Mouse (Mus musculus) ZHBTc4 (cell line): ENCODE measurements around the gene Larp6.

ENCODE experiments used
- DNase-seq: peaks from one replicate; pipeline ENCODE4 v3.0.0-alpha.2; 2011; ENCODE audit warnings: low read depth, low spot score

Larp6 gene

DNA sequence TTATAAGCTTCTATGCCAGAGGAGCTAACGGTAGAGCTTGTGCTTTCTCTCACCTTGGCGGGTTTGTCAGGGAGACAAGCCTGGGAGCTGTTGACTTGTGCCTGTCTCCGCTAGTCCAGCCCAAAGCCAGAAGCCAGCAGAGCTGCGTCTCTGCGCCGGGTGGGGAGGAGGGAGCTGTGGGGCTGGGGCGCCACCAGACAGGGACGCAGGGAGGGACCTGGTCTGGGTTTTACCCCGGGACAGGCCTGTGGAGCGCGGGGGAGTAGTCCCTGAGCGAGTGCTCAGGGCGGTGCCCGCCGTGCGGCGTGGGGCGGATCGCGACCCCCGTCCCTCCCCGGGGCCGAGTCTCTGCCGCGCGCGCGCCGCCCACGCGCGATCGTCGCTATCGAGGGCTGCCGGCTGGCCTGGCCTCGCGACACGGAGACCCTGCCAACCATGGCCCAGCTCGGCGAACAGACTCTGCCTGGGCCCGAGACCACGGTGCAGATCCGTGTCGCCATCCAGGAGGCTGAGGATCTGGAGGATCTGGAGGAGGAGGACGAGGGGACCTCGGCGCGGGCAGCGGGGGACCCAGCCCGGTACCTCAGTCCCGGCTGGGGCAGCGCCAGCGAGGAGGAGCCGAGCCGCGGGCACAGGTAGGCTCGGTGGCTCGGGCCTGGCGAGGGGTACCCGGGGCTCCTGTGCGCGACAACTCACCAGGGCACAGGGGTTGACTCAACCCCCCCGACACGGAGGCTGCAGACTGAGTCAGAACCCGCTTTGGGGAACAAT lies at the start of gene Larp6:
Gene Larp6, plus strand, starts transcription at position 219 of the 771 bp plus-strand sequence.
- peak; percentile 74 for DNase-seq

DNA sequence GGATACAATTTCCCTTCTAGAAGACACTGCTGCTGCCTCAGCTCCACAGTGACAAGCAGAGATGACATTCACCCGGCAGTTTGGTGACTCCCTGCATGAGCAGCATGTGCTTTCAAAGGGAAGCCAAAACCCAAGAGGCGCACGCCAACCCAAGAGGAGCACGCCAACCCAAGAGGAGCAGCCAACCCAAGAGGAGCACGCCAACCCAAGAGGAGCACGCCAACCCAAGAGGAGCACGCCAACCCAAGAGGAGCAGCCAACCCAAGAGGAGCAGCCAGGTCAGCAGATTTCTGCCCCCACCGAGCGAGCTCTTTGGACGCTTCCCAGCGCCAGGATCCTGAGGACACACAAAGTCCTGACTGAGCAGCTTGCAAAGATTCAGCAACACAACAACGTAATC lies 48.4 kb upstream of the Larp6 start:
- DNase-seq: no peak

DNA sequence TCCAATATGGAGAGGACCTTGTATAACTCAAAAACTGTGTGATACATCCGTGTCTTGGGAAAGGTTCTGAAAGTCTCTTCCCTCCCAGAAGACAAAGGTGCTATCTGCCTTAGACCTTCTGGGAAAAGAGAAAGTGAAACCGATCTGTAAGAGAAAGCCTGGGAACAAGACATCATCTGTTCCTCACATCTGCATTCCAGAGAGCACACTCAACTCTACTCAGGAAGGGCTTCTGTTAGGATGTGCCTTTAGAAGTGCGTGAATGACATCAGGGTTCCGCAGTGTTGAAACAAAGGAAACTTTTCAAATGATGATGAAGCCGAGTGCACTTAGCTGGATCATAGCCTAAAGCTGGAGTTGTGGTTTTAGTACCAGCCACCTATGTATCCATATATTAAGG lies 47.9 kb upstream of the Larp6 start:
- DNase-seq: peak; percentile 18

DNA sequence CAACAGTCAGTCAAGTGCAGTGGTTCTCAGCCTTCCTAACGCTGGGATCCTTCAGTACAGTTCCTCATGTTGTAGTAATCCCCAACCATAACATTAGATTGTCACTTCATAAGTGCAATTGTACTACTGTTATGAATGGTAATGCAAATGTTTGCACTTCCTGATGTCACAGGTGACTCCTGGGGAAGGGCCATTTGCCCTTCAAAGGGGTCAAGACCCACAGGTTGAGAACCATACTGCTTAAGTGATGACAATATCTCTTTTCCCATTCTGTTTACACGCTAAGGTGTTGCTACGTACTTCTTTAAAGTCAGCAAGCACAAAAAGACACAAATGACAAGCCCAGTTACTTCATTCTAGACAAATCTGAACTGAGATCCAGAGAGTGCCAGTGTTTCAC lies 47.3 kb upstream of the Larp6 start:
- no peak for DNase-seq

DNA sequence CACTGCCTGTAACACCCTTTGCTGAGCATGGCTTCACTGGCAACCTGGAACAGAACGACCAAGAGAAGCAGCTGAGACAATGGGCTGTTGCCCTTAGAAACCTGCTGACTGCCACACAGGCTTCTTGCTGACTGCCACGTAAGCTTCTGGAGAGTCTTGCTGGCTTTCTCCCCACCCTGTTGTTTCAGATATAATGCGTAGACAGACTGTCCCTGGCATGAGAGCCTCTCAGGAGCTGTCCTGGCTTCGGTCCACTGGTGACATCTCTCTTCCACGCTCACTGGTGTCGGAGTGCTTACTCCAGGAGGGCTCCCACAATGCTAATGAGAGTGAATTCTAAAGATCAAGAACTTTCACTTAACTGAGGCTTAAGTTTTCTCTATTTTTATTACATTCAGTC lies 43.9 kb upstream of the Larp6 start:
- no peak for DNase-seq

DNA sequence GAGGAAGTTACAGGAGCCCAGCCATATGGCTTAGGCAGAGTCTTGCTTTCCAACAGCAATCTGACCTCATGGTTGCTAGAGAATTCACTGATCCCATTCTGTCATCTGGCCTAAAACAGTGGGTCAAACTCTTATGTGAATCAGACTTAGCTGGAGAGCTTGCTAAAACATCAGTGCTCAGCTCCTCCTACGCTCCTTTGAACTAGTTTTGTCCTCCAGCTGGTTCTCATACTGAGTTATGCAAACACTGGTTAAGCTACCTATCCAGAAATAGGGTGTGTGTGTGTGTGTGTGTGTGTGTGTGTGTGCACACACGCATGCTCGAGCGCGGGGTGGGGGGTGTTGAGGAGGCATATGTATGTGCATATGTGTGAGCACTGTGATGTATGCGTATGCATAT lies 40.2 kb upstream of the Larp6 start:
- DNase-seq: no peak

DNA sequence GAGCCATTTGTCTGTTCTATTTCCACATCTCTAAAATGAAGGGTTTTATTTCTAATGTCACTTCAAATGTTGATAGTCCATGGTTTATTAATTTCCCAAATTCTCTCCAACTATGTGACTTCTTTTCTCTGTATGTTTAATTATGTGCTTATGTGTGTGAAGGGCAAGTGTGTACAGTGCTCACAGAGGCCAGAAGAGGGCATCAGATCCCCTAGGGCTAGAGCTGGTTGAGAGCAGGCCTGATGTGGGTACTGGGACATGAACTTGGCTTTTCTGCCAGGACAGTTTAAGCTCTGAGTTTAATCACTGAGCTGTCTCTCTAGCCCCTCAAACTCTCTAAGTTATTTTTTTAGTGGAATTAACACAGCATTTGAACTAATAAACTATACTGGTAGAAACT lies 38.0 kb upstream of the Larp6 start:
- no peak for DNase-seq

DNA sequence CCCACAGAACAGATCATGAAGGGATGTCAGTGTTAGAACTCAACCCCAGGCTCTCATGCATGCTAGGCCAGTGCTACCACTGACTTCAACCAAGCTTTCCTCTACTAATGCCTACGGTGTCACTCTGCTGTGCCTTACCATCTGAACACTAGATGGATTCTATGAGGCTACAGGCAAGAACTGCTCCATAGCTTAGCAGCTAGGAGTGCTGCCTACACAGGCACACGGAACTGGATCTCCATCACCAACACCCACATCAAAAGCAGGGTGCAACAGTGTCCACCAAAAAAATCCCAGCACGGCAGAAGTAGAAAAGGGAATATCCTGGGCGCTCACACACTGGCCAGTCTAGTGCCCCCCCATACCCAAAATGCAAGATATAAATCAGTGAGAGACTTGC lies 36.4 kb upstream of the Larp6 start:
- DNase-seq: no peak

DNA sequence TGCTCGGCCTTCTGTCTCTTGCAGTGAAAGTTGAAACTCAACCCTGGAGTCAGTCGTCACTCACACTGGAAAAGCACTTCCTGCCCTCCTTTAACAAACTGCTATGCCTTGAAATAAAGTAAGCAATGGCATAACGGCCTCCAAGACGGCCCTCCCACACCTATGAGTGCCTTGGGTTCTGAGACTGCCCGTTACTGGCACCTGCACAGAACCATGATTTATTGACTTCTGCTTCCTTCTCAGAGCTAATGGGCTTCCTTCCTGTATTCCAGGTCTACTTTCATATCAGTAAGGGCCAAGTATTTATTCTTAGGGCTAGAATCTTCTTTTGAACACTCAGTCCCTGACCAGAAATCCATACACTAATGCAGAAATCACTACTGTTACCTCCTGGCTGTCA lies 33.9 kb upstream of the Larp6 start:
- DNase-seq: no peak

DNA sequence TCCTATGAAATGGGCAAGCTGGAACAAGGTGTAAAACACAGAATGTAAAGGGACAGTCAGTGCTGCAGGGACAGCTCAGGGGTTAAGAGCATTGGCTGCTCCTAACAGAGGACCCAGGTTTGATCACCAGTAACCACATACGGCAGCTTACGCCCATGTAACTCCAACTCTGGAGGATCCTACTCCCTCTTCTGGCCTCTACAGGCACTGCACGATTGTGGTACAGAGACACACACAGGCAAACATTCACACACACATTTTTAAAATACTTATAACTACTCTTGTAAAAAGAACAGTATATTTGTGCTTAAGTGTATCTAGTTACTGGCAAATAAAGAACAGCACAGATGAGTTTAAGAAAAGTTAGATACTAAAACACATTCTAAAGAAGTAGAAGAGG lies 31.8 kb upstream of the Larp6 start:
- DNase-seq: peak; percentile 60

DNA sequence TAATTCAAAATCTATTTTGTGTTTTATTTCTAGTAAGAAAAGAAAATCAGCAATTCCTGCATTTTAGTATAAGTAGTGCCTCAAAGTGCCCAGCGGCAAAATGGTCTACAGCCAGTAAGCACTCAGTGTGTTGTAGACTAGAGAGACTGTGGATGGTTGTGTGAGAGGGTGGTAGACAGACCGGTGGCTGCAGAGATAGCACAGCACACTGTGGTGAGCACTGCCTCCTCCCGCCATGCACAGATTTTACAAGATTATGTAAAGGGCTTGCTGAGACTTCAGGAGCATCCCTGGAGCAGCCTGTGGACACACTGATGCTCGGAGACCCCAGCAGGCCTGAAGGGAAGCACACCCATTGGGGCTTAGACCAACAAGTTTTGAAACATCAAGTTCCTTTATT lies 30.0 kb upstream of the Larp6 start:
- no peak for DNase-seq

DNA sequence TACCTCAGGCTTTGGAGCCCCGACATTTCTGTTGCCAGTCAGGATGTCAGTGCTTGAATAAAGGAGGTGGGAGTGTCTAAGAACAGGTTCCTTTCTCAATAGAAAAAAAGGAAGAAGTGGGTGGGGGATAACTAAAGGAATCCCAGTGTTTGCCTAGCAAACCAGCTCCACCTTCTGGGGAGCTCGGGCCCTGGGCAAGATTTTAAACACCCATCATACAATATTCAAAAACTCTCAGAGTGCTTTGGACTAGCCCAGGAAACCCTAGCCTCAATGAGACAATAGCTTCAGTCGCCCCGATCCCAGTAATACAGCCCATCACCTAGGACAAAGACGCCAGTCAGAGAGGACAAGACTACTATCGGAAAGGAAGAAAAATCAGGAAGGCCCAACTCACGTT lies 25.4 kb upstream of the Larp6 start:
- DNase-seq: no peak

DNA sequence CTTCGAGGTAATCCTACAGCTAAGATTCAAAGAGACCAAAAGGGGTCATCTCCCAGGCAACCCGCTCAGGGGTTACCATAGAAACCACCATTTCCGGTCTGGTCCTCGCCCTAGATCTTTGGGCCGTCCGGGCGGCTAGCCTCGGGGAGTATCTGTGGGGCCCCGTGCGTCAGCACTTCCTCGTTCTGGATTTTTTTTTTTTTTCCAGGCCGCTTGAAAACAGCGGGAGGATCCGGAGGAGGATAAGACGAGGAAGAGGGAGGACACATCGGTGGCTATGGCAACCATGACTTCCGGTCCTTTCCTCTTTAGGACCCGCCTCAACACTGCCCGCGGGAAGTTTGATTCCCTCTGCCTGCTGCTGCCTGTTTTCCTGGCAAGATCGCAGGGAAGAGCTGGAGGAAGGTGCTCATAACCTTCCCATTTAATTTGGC lies 24.9 kb upstream of the Larp6 start, which contains the start of gene Lrrc49:
Gene Lrrc49, minus strand, starts transcription at position 268 of the 434 bp plus-strand sequence.
- DNase-seq: peak; percentile 95

DNA sequence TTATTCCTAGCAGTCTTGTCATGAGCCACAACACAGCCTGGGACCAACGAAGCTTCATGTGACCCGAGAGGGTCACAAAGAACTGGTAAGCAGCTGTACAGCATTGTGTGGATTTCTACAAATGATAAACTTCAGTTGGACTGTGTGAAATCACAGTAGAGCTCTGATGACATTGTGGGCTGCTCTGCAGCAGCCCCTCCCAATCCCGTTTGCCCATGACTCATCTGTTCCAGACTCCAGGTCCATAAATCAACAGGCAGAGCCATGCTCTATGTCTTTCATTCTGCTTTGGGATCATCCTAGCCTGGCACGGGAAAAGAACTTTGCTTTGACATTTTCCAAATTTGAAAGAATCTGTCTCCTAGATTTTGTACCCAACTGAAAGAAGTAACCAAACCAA lies 20.2 kb upstream of the Larp6 start:
- DNase-seq: no peak

DNA sequence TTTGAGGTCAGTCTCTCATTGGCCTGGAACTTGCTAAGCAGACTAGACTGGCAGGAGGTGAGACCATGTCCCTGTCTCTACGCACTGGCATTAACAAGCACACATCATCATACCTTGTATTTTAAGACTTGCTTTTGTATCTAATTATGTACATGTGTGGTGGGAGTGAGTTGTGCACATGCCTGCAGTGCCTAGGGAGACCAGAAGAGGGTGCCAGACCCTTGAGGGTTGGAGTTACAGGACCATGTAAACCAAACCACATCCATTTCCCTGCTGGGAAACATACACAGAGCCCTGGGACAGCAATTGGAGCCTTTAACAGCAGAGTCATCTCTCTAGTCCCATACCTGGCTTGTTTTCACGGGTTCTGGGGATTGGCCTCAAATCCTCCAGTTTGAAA lies 18.8 kb upstream of the Larp6 start:
- DNase-seq: peak; percentile 80

DNA sequence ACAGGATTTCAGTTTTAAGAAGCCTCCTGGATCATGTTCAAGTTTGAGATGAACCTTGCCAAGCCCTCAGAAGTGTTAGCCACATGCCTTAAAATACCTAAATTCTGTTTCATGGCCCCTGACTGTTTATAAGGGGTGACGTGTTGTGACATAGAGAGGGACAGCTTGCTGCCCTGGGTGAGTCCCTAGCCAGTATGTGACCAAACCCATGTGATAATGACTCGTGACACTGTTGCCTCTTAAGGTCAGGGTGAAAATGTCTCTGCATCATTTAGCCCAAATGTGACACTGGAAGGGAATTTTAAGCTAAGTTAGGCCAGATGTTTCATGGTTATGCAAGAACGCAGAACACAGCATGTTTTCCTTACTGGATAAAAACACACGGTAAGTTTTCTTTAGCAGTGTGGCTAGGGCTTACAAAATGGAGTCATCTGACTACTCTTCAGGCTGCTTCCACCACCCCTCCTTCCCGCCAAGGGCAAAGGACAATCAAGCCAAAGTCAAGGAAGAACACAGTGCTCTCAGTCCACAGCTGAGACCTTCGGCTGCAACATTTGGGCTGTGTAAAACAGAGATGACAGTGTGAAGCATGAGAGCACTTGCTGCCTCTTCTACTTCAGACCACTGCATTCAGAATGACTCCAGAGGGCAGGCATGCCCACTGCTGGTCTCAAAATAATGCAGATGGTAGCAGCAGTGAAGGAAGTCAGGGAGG lies 16.4 kb upstream of the Larp6 start:
- peak; percentile 24 for DNase-seq

DNA sequence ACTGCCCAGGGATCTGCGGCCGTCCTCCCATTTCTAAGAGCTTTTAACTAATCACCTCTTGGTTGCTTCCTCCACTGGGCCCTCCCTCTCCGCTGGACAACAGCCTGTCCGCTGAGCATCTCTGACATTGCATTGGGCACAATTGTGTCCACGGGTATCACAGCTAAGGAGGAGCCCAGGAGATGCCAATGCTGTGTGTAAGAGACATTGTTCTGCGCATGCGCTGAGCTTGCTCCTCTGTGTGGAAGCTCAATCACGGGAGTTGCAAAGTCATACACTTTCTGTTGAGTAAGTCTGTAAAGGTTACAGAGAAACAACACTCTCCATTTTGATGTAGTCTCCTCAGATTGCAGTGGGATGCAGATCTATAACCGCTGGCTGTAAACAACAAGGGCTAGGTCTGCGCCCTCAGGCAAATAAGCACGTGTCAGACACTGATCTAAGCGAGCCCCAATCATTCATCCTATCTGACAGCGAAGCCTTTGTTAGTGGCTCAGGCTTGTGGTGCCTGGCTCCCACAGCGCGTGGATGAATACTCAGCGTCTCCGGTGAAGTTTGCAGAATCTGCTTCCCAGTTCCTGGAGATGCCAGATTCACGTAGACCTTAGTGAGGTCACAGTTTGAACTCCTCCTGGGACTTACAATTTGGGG lies 13.1 kb upstream of the Larp6 start:
- peak; percentile 38 for DNase-seq

DNA sequence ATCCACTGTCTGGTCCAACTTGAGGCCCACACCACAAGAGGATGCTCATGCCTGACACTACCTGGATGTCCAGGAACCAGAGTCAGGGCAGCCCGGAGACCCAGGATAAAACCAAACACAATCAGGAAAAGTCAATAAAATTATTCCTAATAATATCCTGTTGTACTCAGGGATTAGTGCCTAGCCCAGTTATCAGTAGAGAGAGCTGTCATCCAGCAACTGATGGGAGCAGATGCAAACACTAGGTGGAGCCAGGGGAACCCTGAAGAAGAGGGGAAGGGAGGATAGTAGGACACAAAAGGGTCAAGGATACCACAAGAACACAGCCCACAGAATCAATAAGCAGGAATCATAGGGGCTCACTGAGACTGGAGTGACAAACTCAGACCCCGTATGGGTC lies 5.2 kb upstream of the Larp6 start:
- no peak for DNase-seq

DNA sequence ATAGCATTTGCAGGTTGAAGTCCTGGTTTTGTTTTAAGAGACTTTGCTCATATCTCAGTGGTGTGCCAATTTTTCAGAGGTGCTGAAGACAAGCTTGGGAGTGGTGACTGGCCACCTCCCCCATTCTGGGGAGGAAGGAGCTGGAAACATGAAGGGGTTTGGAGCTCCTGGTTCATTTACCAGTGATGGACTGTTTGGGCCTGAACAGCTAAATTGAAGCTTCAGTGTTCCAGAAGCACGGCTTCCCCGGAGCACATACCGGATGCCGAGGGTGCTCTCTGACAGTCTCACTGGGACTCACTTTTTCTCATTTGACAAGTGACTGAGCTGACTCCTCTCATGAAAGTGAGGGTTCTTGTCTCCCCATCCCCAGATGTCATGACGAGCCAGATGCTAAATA lies 4.2 kb upstream of the Larp6 start:
- DNase-seq: no peak

DNA sequence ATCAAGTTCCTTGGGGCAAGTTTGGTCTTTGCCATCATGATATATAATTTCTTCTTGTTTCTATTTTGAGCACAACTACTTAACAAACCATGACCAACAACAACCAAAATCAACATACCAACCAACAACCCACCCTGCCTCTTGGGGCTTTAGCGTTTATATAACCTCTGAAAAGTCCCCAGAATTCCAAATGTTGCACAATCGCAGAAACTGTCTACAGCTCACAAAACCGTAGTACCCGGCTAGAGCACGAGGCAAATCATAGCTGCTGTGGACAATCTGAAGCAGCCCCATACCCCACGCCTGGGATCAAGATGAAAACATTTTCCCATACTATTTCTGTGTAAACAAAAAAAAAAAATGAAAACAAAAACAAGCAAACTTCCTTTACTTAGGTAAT lies 3.1 kb upstream of the Larp6 start:
- no peak for DNase-seq

DNA sequence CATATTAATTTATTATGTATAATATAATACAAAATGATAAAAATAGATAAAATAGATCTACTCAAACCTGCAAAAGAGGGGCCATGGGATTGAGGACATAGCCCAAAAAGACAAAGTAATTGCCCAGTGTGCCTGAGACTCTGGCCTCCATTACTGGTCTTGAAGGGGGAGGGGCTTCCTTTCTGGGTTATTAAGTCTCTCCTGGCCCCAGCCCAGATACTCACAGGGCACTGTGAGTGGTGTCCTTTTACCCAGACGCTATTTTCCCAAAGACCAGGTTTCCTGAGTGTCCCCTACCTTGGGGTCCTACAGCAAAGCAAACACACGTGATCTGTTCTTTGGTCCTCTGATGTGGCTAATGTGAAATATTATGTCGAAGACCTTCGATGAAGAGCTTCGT lies 778 bp upstream of the Larp6 start:
- no peak for DNase-seq

DNA sequence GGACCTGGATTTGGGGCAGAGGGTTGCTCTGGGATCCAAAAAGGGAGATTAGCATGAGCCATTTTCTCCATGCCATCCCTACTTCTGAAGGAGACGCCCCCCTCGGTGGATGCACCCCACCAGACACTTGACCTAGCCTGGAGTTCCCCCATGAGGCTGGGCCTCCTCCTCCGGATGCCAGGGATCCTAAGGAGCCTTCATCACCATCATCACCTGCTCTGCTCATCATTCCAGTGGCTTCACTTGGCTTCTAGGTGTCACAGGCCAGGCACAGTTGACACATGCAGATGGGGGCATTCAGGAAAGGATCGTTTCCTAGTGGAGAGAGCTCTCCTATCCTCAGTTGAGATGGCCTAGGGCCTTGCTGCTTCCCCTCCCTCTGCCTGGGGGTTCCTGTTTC lies 827 bp downstream of the Larp6 start:
- DNase-seq: no peak

DNA sequence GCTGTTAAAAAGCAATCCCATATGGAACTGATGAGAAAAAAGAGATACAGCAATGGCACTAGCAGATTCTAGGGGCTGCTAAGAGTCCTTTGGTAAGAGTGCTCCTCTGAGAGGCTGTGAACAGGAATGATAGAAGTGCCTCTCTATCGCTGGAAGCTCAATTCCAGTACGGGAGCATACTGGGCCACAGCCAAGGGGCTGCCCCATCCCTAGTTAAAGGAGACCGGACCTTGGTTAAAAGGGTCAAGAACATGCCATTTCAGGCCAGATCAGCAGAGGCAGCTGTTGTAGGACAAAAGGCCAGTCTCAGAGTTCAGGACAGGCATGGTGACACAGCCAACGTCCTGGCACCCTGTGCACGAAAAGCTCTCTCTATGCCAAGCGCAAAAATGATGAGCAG lies 1.4 kb downstream of the Larp6 start:
- DNase-seq: no peak
